Mouse (Mus musculus) hindbrain, embryonic 13.5 days (tissue): ENCODE data around the gene Mbnl2. TPM values are rescaled to one million over a fixed set of nuclear protein-coding genes. Genes with fewer than 3 reads are reported as not detected.
"Not testable (repeated sequence)": the region's sequence is repeated elsewhere in the genome, so short reads cannot be mapped to it uniquely, and the experiment has no call there.

Experiments used
- ATAC-seq: fragments of 200-750 bp; cut with Nextera tagmentation; 2 replicates; pipeline ENCODE4 v1.8.0; 2017; ENCODE audit warnings: moderate TSS enrichment; ENCODE audit not compliant: low FRiP score
- H3K27ac ChIP-seq: fragments of 300-500 bp; sonication (generic); 2 replicates; pipeline ENCODE4 v1.5.1; 2015; ENCODE audit warnings: inconsistent platforms, mild to moderate bottlenecking, moderate library complexity
- H3K27me3 ChIP-seq: fragments of 300-500 bp; sonication (generic); 2 replicates; pipeline ENCODE4 v1.6.1; 2015; ENCODE audit warnings: mild to moderate bottlenecking, inconsistent platforms
- H3K36me3 ChIP-seq: fragments of 300-500 bp; sonication (generic); 2 replicates; pipeline ENCODE4 v1.6.1; 2015; ENCODE audit warnings: mild to moderate bottlenecking, inconsistent platforms
- H3K4me1 ChIP-seq: fragments of 300-500 bp; sonication (generic); replicated peaks from 2 replicates; pipeline ENCODE4 v1.6.1; 2015; ENCODE audit warnings: inconsistent platforms
- H3K4me2 ChIP-seq: fragments of 300-500 bp; sonication (generic); 2 replicates; pipeline ENCODE4 v1.6.1; 2015; ENCODE audit warnings: inconsistent platforms, mild to moderate bottlenecking, moderate library complexity
- H3K4me3 ChIP-seq: fragments of 300-500 bp; sonication (generic); 2 replicates; pipeline ENCODE4 v1.5.1; 2015; ENCODE audit warnings: mild to moderate bottlenecking, inconsistent platforms
- H3K9ac ChIP-seq: fragments of 300-500 bp; sonication (generic); 2 replicates; pipeline ENCODE4 v1.6.1; 2015; ENCODE audit warnings: mild to moderate bottlenecking, inconsistent platforms
- H3K9me3 ChIP-seq: fragments of 300-500 bp; sonication (generic); 2 replicates; pipeline ENCODE4 v1.6.1; 2016; ENCODE audit warnings: inconsistent platforms
- WGBS: fragments of 180-500 bp; shearing (Covaris S2); methylation state at CpG from one replicate; pipeline ENCODE4 v1.1.7; 2015; 5-methylcytosine and 5-hydroxymethylcytosine counted together
- polyA plus RNA-seq: library from polyadenylated mRNA; unstranded; fragments of >200 nt; fragmentation: Nextera tagmentation; extraction: Ambion mirVana; gene quantifications from 2 replicates; pipeline ENCODE4 v1.2.1, GENCODE M21; 2015

Gene Mbnl2
- polyA plus RNA-seq, 1 experiment from 2014 or later: 24.7 TPM

- H3K27ac ChIP-seq: no peak overlapping the region
- 87% methylated on average over 7 of the region's 7 CpGs for WGBS
- H3K4me1 ChIP-seq: peaks cover 9% of the 10 kb centered on the region
- no peaks in the 10 kb centered on the region for H3K36me3 ChIP-seq
- no peak overlapping the region for H3K4me3 ChIP-seq
- no peak overlapping the region for H3K4me2 ChIP-seq
- peaks cover 10% of the 10 kb centered on the region for H3K9me3 ChIP-seq
- H3K27me3 ChIP-seq: no peaks in the 10 kb centered on the region
- no peak overlapping the region for H3K9ac ChIP-seq
- no peak for ATAC-seq
These were observed 66.9 kb downstream of the Mbnl2 start for GRCm38 (mm10) chr14:120342321-120342720.

GRCm38 (mm10) chr14:120344641-120345040, 69.2 kb downstream of the Mbnl2 start:
- peaks cover 10% of the 10 kb centered on the region for H3K9me3 ChIP-seq
- H3K4me3 ChIP-seq: no peak overlapping the region
- ATAC-seq: no peak
- H3K27ac ChIP-seq: no peak overlapping the region
- WGBS: 91% methylated on average over 4 of the region's 4 CpGs
- no peaks in the 10 kb centered on the region for H3K27me3 ChIP-seq
- H3K9ac ChIP-seq: no peak overlapping the region
- H3K36me3 ChIP-seq: no peaks in the 10 kb centered on the region
- H3K4me1 ChIP-seq: no peaks in the 10 kb centered on the region
- H3K4me2 ChIP-seq: no peak overlapping the region

- Histone ChIP-seq H3K27ac (no peak overlapping the region), H3K36me3 (no peaks in the 10 kb centered on the region), H3K4me3 (no peak overlapping the region), H3K4me1 (no peaks in the 10 kb centered on the region), H3K9ac (no peak overlapping the region), H3K9me3 (peaks cover 10% of the 10 kb centered on the region), H3K4me2 (no peak overlapping the region), H3K27me3 (peaks cover 4% of the 10 kb centered on the region; the same call in 1 of the 2 replicates)
- ATAC-seq: no peak
- WGBS: 84% methylated on average over 11 of the region's 11 CpGs
These were observed 72.2 kb downstream of the Mbnl2 start for GRCm38 (mm10) chr14:120347410-120348315.

GRCm38 (mm10) chr14:120349332-120349731, 73.9 kb downstream of the Mbnl2 start:
- H3K4me1 ChIP-seq: 0 out of 2 replicates have a peak, but pooled peaks cover 6% of the 10 kb centered on the region
- H3K9ac ChIP-seq: no peak overlapping the region
- WGBS: 83% methylated on average over 4 of the region's 4 CpGs
- H3K27me3 ChIP-seq: peaks cover 15% of the 10 kb centered on the region
- H3K9me3 ChIP-seq: peaks cover 10% of the 10 kb centered on the region
- H3K4me3 ChIP-seq: no peak overlapping the region
- no peak overlapping the region for H3K27ac ChIP-seq
- no peaks in the 10 kb centered on the region for H3K36me3 ChIP-seq
- H3K4me2 ChIP-seq: no peak overlapping the region
- no peak for ATAC-seq

GRCm38 (mm10) chr14:120352136-120352843, 76.8 kb downstream of the Mbnl2 start:
- 87% methylated on average over 14 of the region's 14 CpGs for WGBS
- Histone ChIP-seq H3K27ac (no peak overlapping the region), H3K9ac (no peak overlapping the region), H3K4me2 (no peak overlapping the region), H3K4me3 (no peak overlapping the region), H3K27me3 (peaks cover 15% of the 10 kb centered on the region), H3K4me1 (peaks cover 20% of the 10 kb centered on the region), H3K36me3 (no peaks in the 10 kb centered on the region), H3K9me3 (peaks cover under 1% of the 10 kb centered on the region; the same call in 1 of the 2 replicates)
- ATAC-seq: no peak

GRCm38 (mm10) chr14:120353211-120353610, 77.7 kb downstream of the Mbnl2 start:
- 75% methylated on average over 11 of the region's 11 CpGs for WGBS
- peaks cover 15% of the 10 kb centered on the region for H3K27me3 ChIP-seq
- peaks cover 20% of the 10 kb centered on the region for H3K4me1 ChIP-seq
- H3K4me2 ChIP-seq: no peak overlapping the region
- H3K4me3 ChIP-seq: no peak overlapping the region
- no peaks in the 10 kb centered on the region for H3K36me3 ChIP-seq
- no peak overlapping the region for H3K9ac ChIP-seq
- no peak overlapping the region for H3K27ac ChIP-seq
- no peaks in the 10 kb centered on the region for H3K9me3 ChIP-seq
- no peak for ATAC-seq

- no peak overlapping the region for H3K9ac ChIP-seq
- no peak overlapping the region for H3K4me2 ChIP-seq
- ATAC-seq: no peak
- H3K9me3 ChIP-seq: no peaks in the 10 kb centered on the region
- 74% methylated on average over 6 of the region's 6 CpGs for WGBS
- no peak overlapping the region for H3K4me3 ChIP-seq
- H3K27me3 ChIP-seq: peaks cover 15% of the 10 kb centered on the region
- no peak overlapping the region for H3K27ac ChIP-seq
- H3K4me1 ChIP-seq: peaks cover 20% of the 10 kb centered on the region
- H3K36me3 ChIP-seq: no peaks in the 10 kb centered on the region
These were observed 79.1 kb downstream of the Mbnl2 start for GRCm38 (mm10) chr14:120354595-120354994.

GRCm38 (mm10) chr14:120355040-120355741, 79.7 kb downstream of the Mbnl2 start:
- Histone ChIP-seq H3K4me2 (peak overlapping the region; percentile 28), H3K36me3 (no peaks in the 10 kb centered on the region), H3K27ac (peak overlapping the region; percentile 59), H3K9ac (no peak overlapping the region), H3K4me1 (peaks cover 20% of the 10 kb centered on the region), H3K4me3 (no peak overlapping the region), H3K27me3 (peaks cover 15% of the 10 kb centered on the region), H3K9me3 (no peaks in the 10 kb centered on the region)
- WGBS: 18% methylated on average over 14 of the region's 14 CpGs
- peak; percentile 90 for ATAC-seq

GRCm38 (mm10) chr14:120355742-120356440, 80.4 kb downstream of the Mbnl2 start:
- peaks cover 20% of the 10 kb centered on the region for H3K4me1 ChIP-seq
- no peaks in the 10 kb centered on the region for H3K36me3 ChIP-seq
- 67% methylated on average over 10 of the region's 10 CpGs for WGBS
- 0 out of 2 replicates have a peak overlapping the region, but pooled peaks have one; percentile 28 for H3K4me2 ChIP-seq
- no peak overlapping the region for H3K9ac ChIP-seq
- peak overlapping the region; percentile 59 for H3K27ac ChIP-seq
- peaks cover 15% of the 10 kb centered on the region for H3K27me3 ChIP-seq
- no peak overlapping the region for H3K4me3 ChIP-seq
- ATAC-seq: no peak; the same call in 1 of the 2 replicates
- H3K9me3 ChIP-seq: no peaks in the 10 kb centered on the region

GRCm38 (mm10) chr14:120357321-120358070, 82.0 kb downstream of the Mbnl2 start:
- no peak overlapping the region for H3K27ac ChIP-seq
- no peak overlapping the region for H3K4me3 ChIP-seq
- WGBS: 99% methylated on average over 18 of the region's 19 CpGs
- H3K4me2 ChIP-seq: no peak overlapping the region
- no peak overlapping the region for H3K9ac ChIP-seq
- H3K27me3 ChIP-seq: peaks cover 10% of the 10 kb centered on the region
- ATAC-seq: no peak
- peaks cover 22% of the 10 kb centered on the region for H3K4me1 ChIP-seq
- H3K9me3 ChIP-seq: no peaks in the 10 kb centered on the region
- H3K36me3 ChIP-seq: no peaks in the 10 kb centered on the region

- not testable (repeated sequence) for ATAC-seq, H3K9me3 ChIP-seq, H3K4me3 ChIP-seq, H3K4me2 ChIP-seq, H3K36me3 ChIP-seq, H3K9ac ChIP-seq, H3K27ac ChIP-seq, H3K27me3 ChIP-seq
- peaks cover 23% of the 10 kb centered on the region for H3K4me1 ChIP-seq
- WGBS: 95% methylated on average over 8 of the region's 8 CpGs
These were observed 84.1 kb downstream of the Mbnl2 start for GRCm38 (mm10) chr14:120359608-120360007.
